Mouse (Mus musculus): ENCODE measurements at regions not wholly inside any gene's neighbourhood (a gene's known extent, or its start where the extent isn't known, plus 50 kb on each side); places are given as distances from the start of the nearest gene placed in this dataset.

DNA sequence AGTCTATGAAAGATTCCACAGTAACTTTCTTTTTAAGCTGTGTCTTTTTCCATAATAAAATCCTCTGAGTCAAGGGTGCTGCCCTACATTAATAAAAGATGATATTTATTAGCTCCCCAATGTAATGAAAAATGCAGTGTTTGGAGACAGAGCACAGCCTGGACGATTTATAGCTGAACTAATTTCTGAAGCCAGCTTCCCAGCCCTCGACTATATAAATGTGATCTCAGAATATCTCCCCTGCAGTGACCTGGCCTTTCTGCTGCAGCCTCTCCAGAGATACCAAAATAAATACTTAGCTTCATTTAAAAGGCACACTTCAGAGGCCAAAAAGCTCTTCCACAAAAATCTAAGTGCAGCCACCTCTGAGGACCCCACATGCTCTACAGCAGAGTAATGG lies 534.7 kb downstream of the Zfp619 start:
- DNase-seq, result no peak
- no peak for TF ChIP-seq CTCF (IDR thresholded peaks at IDR 0.05; ENCODE audit: low read depth)
- H3K4me1 ChIP-seq (ENCODE audit: insufficient read depth), result no peaks in the 10 kb centered on the region
- no peak overlapping the region for H3K4me2 ChIP-seq (ENCODE audit: low read depth)
- no peak overlapping the region for H3K4me3 ChIP-seq (ENCODE audit: low read depth, low read length)
- H3K27me3 ChIP-seq (ENCODE audit: insufficient read depth, low read length), result no peaks in the 10 kb centered on the region
- no peaks in the 10 kb centered on the region for H3K9me3 ChIP-seq (ENCODE audit: low read length)
- 57% methylated on average over 2 of the region's 2 CpGs for WGBS
- no peak for ATAC-seq
- no peaks in the 10 kb centered on the region for H3K36me3 ChIP-seq (ENCODE audit: insufficient read depth)
- no peak overlapping the region for H3K9ac ChIP-seq
- no peak overlapping the region for H3K27ac ChIP-seq (ENCODE audit: low read depth, low read length)

- TF ChIP-seq CTCF (IDR thresholded peaks at IDR 0.05; ENCODE audit: low read depth), result no peak
- DNase-seq, result no peak
Observed at GRCm38 (mm10) chr7:40058836-40059235, 541.3 kb downstream of the Zfp619 start.

DNA sequence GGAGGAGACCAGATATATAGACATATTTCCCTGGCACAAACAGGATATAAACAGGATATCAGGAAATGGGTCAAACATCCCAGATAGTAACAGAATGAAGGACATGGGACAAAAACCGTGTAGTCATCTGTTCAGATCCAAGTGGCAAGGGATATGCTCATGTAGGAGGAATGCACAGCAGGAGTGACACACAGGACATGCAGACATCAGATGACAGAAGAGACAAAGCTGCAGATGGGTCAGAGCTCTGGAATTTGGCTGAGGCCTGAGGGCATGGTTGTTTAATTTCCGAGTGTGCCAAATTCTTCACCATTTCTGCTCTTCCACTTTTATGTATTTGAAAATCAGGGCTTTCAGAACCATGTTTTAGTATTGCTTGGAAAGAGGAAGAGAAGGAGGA lies 547.1 kb downstream of the Zfp619 start:
- Histone ChIP-seq H3K9me3 (ENCODE audit: low read length) (no peaks in the 10 kb centered on the region), H3K4me2 (ENCODE audit: low read depth) (no peak overlapping the region), H3K27me3 (ENCODE audit: insufficient read depth, low read length) (no peaks in the 10 kb centered on the region), H3K36me3 (ENCODE audit: insufficient read depth) (no peaks in the 10 kb centered on the region), H3K27ac (ENCODE audit: low read depth, low read length) (no peak overlapping the region), H3K9ac (no peak overlapping the region), H3K4me1 (ENCODE audit: insufficient read depth) (no peaks in the 10 kb centered on the region), H3K4me3 (ENCODE audit: low read depth, low read length) (no peak overlapping the region)
- DNase-seq (no peak), ATAC-seq (no peak)
- no peak for TF ChIP-seq CTCF (IDR thresholded peaks at IDR 0.05; ENCODE audit: low read depth)
- WGBS, result 64% methylated on average over 2 of the region's 2 CpGs

More at GRCm38 (mm10) chr7:40058836-40059235, 541.3 kb downstream of the Zfp619 start:
- ATAC-seq, result no peak
- Histone ChIP-seq H3K4me3 (ENCODE audit: low read depth, low read length) (no peak overlapping the region), H3K4me1 (ENCODE audit: insufficient read depth) (no peaks in the 10 kb centered on the region), H3K36me3 (ENCODE audit: insufficient read depth) (no peaks in the 10 kb centered on the region), H3K27me3 (ENCODE audit: insufficient read depth, low read length) (no peaks in the 10 kb centered on the region), H3K4me2 (ENCODE audit: low read depth) (no peak overlapping the region), H3K27ac (ENCODE audit: low read depth, low read length) (no peak overlapping the region), H3K9me3 (ENCODE audit: low read length) (no peaks in the 10 kb centered on the region), H3K9ac (no peak overlapping the region)
- 60% methylated on average over 4 of the region's 4 CpGs for whole genome bisulfite sequencing

- Histone ChIP-seq H3K4me2 (ENCODE audit: low read depth) (no peak overlapping the region), H3K36me3 (ENCODE audit: insufficient read depth) (no peaks in the 10 kb centered on the region), H3K4me3 (ENCODE audit: low read depth, low read length) (no peak overlapping the region), H3K27me3 (ENCODE audit: insufficient read depth, low read length) (no peaks in the 10 kb centered on the region), H3K27ac (ENCODE audit: low read depth, low read length) (no peak overlapping the region), H3K4me1 (ENCODE audit: insufficient read depth) (no peaks in the 10 kb centered on the region), H3K9me3 (ENCODE audit: low read length) (no peaks in the 10 kb centered on the region), H3K9ac (no peak overlapping the region)
- ATAC-seq (no peak), DNase-seq (no peak)
- TF ChIP-seq CTCF (IDR thresholded peaks at IDR 0.05; ENCODE audit: low read depth), result no peak
- 78% methylated on average over 6 of the region's 6 CpGs for WGBS
Observed at GRCm38 (mm10) chr7:40065526-40065925, 548.0 kb downstream of the Zfp619 start.

DNA sequence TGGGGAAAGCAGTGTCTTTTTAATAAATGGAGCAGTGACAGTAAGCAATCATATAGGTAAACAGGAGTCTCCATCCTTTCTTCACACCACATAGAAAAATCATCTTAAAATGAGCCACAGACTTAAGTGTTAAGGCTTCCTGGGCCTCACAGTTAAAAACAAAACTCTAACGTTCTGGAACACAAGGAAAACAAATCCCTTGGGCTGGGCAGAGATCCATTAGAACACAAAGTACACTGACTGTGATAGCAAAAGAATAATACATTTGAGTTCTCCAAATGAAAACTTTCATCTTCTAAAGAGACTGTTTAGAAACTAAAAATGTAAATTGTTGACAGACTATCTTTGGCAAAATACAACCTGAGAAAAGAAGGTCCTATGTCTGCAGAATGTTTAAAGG lies 549.8 kb downstream of the Zfp619 start:
- no peaks in the 10 kb centered on the region for H3K9me3 ChIP-seq (ENCODE audit: low read length)
- H3K9ac ChIP-seq, result no peak overlapping the region
- whole genome bisulfite sequencing, result 60% methylated on average over 1 of the region's 1 CpGs
- no peak for TF ChIP-seq CTCF (IDR thresholded peaks at IDR 0.05; ENCODE audit: low read depth)
- no peaks in the 10 kb centered on the region for H3K27me3 ChIP-seq (ENCODE audit: insufficient read depth, low read length)
- ATAC-seq (no peak), DNase-seq (no peak)
- H3K4me1 ChIP-seq (ENCODE audit: insufficient read depth), result no peaks in the 10 kb centered on the region
- H3K4me2 ChIP-seq (ENCODE audit: low read depth), result no peak overlapping the region
- no peak overlapping the region for H3K27ac ChIP-seq (ENCODE audit: low read depth, low read length)
- H3K4me3 ChIP-seq (ENCODE audit: low read depth, low read length), result no peak overlapping the region
- no peaks in the 10 kb centered on the region for H3K36me3 ChIP-seq (ENCODE audit: insufficient read depth)

DNA sequence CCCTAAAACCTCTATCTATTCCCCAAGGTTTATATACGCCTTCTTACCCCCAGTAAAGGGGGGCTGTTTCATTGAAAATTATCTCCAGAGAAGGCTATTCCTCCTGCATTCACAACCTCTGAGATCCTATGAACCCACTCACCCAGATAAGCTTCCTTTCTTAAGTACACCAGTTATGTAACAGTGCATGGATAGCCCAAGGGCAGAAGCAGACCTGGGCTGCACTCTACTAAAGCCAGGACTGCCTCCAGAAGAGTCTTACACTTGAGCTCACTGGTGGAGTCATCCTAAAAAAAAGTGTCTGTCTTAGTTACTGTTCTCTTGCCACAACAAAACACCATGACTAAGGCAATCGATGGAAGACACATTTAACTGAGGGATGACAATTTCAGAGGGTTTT lies 553.7 kb downstream of the Zfp619 start:
- no peak for ATAC-seq
- no peak for DNase-seq
- 77% methylated on average over 2 of the region's 2 CpGs for WGBS

DNA sequence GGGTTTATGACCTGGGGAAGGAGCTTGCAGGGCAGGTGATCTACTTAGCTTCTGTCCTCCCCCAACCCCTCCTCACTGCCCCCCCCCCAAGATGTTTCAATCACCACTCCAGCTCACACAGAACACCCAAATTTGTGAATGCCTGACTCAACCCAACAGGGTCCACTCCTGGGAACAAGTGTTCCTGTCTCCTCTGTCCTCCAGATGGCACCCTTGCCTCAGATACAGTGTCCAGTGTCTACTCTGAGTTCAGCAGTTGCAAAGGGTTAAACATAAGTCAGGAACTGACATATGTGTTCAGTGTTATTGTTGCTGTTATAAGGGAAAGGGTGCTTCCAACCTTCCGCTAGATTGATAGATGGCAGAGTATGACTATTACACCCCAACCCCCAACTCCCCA lies 554.9 kb downstream of the Zfp619 start:
- Histone ChIP-seq H3K9me3 (ENCODE audit: low read length) (no peaks in the 10 kb centered on the region), H3K27me3 (ENCODE audit: insufficient read depth, low read length) (no peaks in the 10 kb centered on the region), H3K36me3 (ENCODE audit: insufficient read depth) (no peaks in the 10 kb centered on the region), H3K4me3 (ENCODE audit: low read depth, low read length) (no peak overlapping the region), H3K9ac (no peak overlapping the region), H3K4me2 (ENCODE audit: low read depth) (no peak overlapping the region), H3K27ac (ENCODE audit: low read depth, low read length) (no peak overlapping the region), H3K4me1 (ENCODE audit: insufficient read depth) (no peaks in the 10 kb centered on the region)
- peak; percentile 50 for DNase-seq
- peak; percentile 71 for TF ChIP-seq CTCF (IDR thresholded peaks at IDR 0.05; ENCODE audit: low read depth)
- peak; percentile 69 for ATAC-seq
- 61% methylated on average over 1 of the region's 1 CpGs for WGBS

More for the DNA sequence above, 553.7 kb downstream of the Zfp619 start:
- Histone ChIP-seq H3K36me3 (ENCODE audit: insufficient read depth) (no peaks in the 10 kb centered on the region), H3K27ac (ENCODE audit: low read depth, low read length) (no peak overlapping the region), H3K9me3 (ENCODE audit: low read length) (no peaks in the 10 kb centered on the region), H3K9ac (no peak overlapping the region), H3K4me2 (ENCODE audit: low read depth) (no peak overlapping the region), H3K4me3 (ENCODE audit: low read depth, low read length) (no peak overlapping the region), H3K4me1 (ENCODE audit: insufficient read depth) (no peaks in the 10 kb centered on the region), H3K27me3 (ENCODE audit: insufficient read depth, low read length) (no peaks in the 10 kb centered on the region)
- no peak for TF ChIP-seq CTCF (IDR thresholded peaks at IDR 0.05; ENCODE audit: low read depth)

- 63% methylated on average over 2 of the region's 2 CpGs for WGBS
- Histone ChIP-seq H3K27me3 (ENCODE audit: insufficient read depth, low read length) (no peaks in the 10 kb centered on the region), H3K27ac (ENCODE audit: low read depth, low read length) (no peak overlapping the region), H3K4me3 (ENCODE audit: low read depth, low read length) (no peak overlapping the region), H3K9ac (no peak overlapping the region), H3K9me3 (ENCODE audit: low read length) (no peaks in the 10 kb centered on the region), H3K36me3 (ENCODE audit: insufficient read depth) (no peaks in the 10 kb centered on the region), H3K4me2 (ENCODE audit: low read depth) (no peak overlapping the region), H3K4me1 (ENCODE audit: insufficient read depth) (no peaks in the 10 kb centered on the region)
- TF ChIP-seq CTCF (IDR thresholded peaks at IDR 0.05; ENCODE audit: low read depth), result peak; percentile 48
- DNase-seq, result no peak
- ATAC-seq, result no peak
Observed at GRCm38 (mm10) chr7:40086236-40086635, 568.7 kb downstream of the Zfp619 start.
